Mouse (Mus musculus): ENCODE results near the gene Chil5. TPM values are rescaled to one million over a fixed set of nuclear protein-coding genes. Genes with fewer than 3 reads are reported as not detected.

Gene Chil5
- polyA plus RNA-seq (2015; fragmentation: Nextera tagmentation; extraction: Ambion mirVana): not detected in 2 replicates

GRCm38 (mm10) chr3:106032781-106033180, at the start of gene Chil5:
Gene Chil5, minus strand, starts transcription at chr3:106032814.

DNA sequence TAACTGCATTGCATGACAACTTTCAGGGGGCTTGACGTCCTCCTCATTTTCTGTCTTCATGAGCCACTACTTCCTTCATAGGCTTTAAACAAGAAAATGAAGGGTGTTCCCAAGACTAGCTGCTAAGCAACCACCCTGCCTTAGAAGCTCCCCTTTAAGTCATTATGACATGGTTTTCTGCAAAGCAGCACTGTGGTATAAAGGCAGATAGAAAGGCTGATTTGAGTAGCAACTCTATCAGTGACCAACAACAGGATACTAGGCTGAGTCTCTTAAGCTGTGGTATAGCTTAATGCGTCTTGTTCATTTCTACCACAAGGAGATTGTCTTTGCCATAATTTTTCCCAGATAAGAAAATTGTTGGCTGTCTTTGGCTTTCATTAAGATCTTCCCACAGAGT, 18.1 kb downstream of the Chil5 start, which contains the start of gene Pifo:
Gene Pifo (minus strand): TSS at position 101 of the 400 bp plus-strand sequence.

DNA sequence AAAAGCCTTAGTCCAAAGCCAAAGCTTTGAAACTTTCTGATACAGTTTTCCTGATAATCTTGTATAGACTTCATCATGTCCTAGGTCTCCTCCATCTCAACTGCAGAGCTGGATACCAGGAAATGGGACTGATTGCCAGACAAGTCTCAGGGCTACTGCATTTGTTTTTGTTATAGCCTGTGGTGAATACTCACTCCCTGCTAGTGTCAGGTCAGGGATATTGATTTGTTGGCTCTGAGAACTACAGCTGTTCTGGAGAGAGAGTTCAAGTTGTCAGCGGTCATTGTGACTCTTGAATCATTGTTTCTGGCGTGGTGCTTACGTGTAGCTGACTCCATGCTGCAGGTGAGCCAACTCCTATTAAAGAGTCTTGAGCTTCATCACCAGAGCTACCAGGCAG, 59.2 kb downstream of the Chil5 start, which contains the start of gene Ovgp1:
Gene Ovgp1 (plus strand): TSS at position 301 of the 400 bp plus-strand sequence.

Other genes starting within 250 kb of the Chil5 start
- 176 and 188 TPM in 2 replicates for gene Rap1a, start 231.5 kb downstream of the Chil5 start, polyA plus RNA-seq (2015; fragmentation: Nextera tagmentation; extraction: Ambion mirVana)
- 0.25 and 0.54 TPM in 2 replicates for gene Adora3, start 162.0 kb downstream of the Chil5 start, polyA plus RNA-seq (2015; fragmentation: Nextera tagmentation; extraction: Ambion mirVana)
- not detected in 2 replicates for gene Tmigd3, start 161.9 kb downstream of the Chil5 start, polyA plus RNA-seq (2015; fragmentation: Nextera tagmentation; extraction: Ambion mirVana)
- 0.90 and 0.94 TPM in 2 replicates for gene I830077J02Rik, start 100.2 kb downstream of the Chil5 start, polyA plus RNA-seq (2015; fragmentation: Nextera tagmentation; extraction: Ambion mirVana)
- 31.9 and 62.2 TPM in 2 replicates for gene Wdr77, start 73.4 kb downstream of the Chil5 start, polyA plus RNA-seq (2015; fragmentation: Nextera tagmentation; extraction: Ambion mirVana)
- gene Atp5f1, start 72.7 kb downstream of the Chil5 start, polyA plus RNA-seq (2015; fragmentation: Nextera tagmentation; extraction: Ambion mirVana): 487 and 574 TPM in 2 replicates
- gene Ovgp1, start 59.1 kb downstream of the Chil5 start, polyA plus RNA-seq (2015; fragmentation: Nextera tagmentation; extraction: Ambion mirVana): 0.95 and 1.2 TPM in 2 replicates
- gene Pifo, start 18.2 kb downstream of the Chil5 start, polyA plus RNA-seq (2015; fragmentation: Nextera tagmentation; extraction: Ambion mirVana): not detected in 2 replicates
- gene Chia1, start 80.4 kb upstream of the Chil5 start, polyA plus RNA-seq (2015; fragmentation: Nextera tagmentation; extraction: Ambion mirVana): 0.12 and 0.14 TPM in 2 replicates
- 5.7 and 8.9 TPM in 2 replicates for gene Chil3, start 134.8 kb upstream of the Chil5 start, polyA plus RNA-seq (2015; fragmentation: Nextera tagmentation; extraction: Ambion mirVana)
- not detected in 2 replicates for gene Chil4, start 186.7 kb upstream of the Chil5 start, polyA plus RNA-seq (2015; fragmentation: Nextera tagmentation; extraction: Ambion mirVana)

Data from adrenal gland, postnatal 0 days (tissue).